Mouse (Mus musculus) embryonic fibroblast, embryonic 13.5 days (primary cell): ENCODE data around the gene Trim67.

Source experiments
- CTCF ChIP-seq: IDR thresholded peaks from 2 replicates; pipeline ENCODE4 v1.5.1; 2011; ENCODE audit warnings: mild to moderate bottlenecking, control low read depth, low read length, moderate library complexity, borderline replicate concordance; ENCODE audit not compliant: insufficient read depth
- POLR2A ChIP-seq: IDR thresholded peaks from 2 replicates; pipeline ENCODE4 v1.6.1; 2011; ENCODE audit warnings: low read depth, mild to moderate bottlenecking, control low read depth, low read length, moderate library complexity

- TF ChIP-seq CTCF: no peak
- TF ChIP-seq POLR2A: no peak
Observed at GRCm38 (mm10) chr8:124830050-124830449, 37.2 kb downstream of the Trim67 start.
